Mouse (Mus musculus) G1E (cell line): Measurements from ENCODE around the gene Rasa2. TPM values are rescaled to one million over a fixed set of nuclear protein-coding genes. Genes with fewer than 3 reads are reported as not detected.
A peak's percentile ranks its signal among the peaks of the same experiment; 100 is the strongest.

Experiments used
- ATAC-seq: 2 replicates; pipeline ENCODE4 v1.8.0; 2016; ENCODE audit warnings: mild to moderate bottlenecking; ENCODE audit not compliant: insufficient number of reproducible peaks, poor library complexity, low FRiP score, severe bottlenecking; ENCODE audit errors: extremely low read depth
- DNase-seq: peaks from one replicate; pipeline ENCODE4 v3.0.0; 2012; ENCODE audit warnings: low spot score
- H3K27me3 ChIP-seq: 2 replicates; pipeline ENCODE4 v1.6.1; 2012; ENCODE audit warnings: mild to moderate bottlenecking, low read length, inconsistent platforms; ENCODE audit not compliant: insufficient read depth
- H3K36me3 ChIP-seq: replicated peaks from 2 replicates; pipeline ENCODE3; 2012; ENCODE audit warnings: mild to moderate bottlenecking, inconsistent platforms
- H3K4me1 ChIP-seq: 2 replicates; pipeline ENCODE4 v1.6.1; 2012; ENCODE audit warnings: low read depth, low read length, inconsistent platforms, mixed read lengths; ENCODE audit not compliant: insufficient read depth
- H3K4me3 ChIP-seq: 2 replicates; pipeline ENCODE4 v1.5.1; 2012; ENCODE audit warnings: low read depth, mild to moderate bottlenecking, inconsistent platforms, low read length, moderate library complexity, mixed read lengths
- H3K9me3 ChIP-seq: replicated peaks from 2 replicates; pipeline ENCODE4 v1.6.1; 2012; ENCODE audit warnings: inconsistent platforms
- CTCF ChIP-seq: IDR thresholded peaks from 2 replicates; pipeline ENCODE4 v1.5.1; 2012; ENCODE audit warnings: low read depth, low read length, inconsistent platforms, mixed read lengths
- GATA1 ChIP-seq: IDR thresholded peaks from 2 replicates; pipeline ENCODE4 v1.6.1; 2012; ENCODE audit warnings: borderline replicate concordance, low read length, inconsistent platforms, mixed read lengths
- GATA2 ChIP-seq: IDR thresholded peaks from 2 replicates; pipeline ENCODE4 v1.6.1; 2012; ENCODE audit warnings: low read depth, low read length, inconsistent platforms, borderline replicate concordance
- POLR2AphosphoS5 ChIP-seq: IDR thresholded peaks from 2 replicates; pipeline ENCODE4 v1.6.1; 2012; ENCODE audit warnings: low read depth, low read length, inconsistent platforms; ENCODE audit not compliant: insufficient replicate concordance
- TAL1 ChIP-seq: conservative IDR thresholded peaks from 2 replicates; pipeline ENCODE4 v1.6.1; 2012; ENCODE audit warnings: low read depth, low read length, inconsistent platforms, mixed read lengths
- polyA plus RNA-seq: library from polyadenylated mRNA; stranded (reverse); fragments of >175 nt; gene quantifications from 2 replicates; pipeline ENCODE4 v1.2.3, GENCODE M21; 2012
- total RNA-seq, 2 experiments: library from RNA; stranded (forward) in 1 of 2; stranded (reverse) in 1 of 2; fragments of 200-1000 nt in 1 of 2; fragments of >200 nt in 1 of 2; fragmentation: Nextera tagmentation in 1 of 2; gene quantifications; 2 replicates each; pipeline ENCODE4 v1.2.3; 2014 to 2017

Gene Rasa2
- total and polyA plus RNA-seq, 3 experiments, result 3.2 to 74.8 (median 54.9) TPM

- H3K36me3 ChIP-seq, result peaks cover 24% of the 10 kb centered on the region
- TF ChIP-seq POLR2AphosphoS5 (no peak), TAL1 (no peak), GATA1 (no peak), GATA2 (no peak), CTCF (no peak)
- ATAC-seq, result no peak
These were observed 4.4 kb downstream of the Rasa2 start for GRCm38 (mm10) chr9:96627042-96627441.

DNA sequence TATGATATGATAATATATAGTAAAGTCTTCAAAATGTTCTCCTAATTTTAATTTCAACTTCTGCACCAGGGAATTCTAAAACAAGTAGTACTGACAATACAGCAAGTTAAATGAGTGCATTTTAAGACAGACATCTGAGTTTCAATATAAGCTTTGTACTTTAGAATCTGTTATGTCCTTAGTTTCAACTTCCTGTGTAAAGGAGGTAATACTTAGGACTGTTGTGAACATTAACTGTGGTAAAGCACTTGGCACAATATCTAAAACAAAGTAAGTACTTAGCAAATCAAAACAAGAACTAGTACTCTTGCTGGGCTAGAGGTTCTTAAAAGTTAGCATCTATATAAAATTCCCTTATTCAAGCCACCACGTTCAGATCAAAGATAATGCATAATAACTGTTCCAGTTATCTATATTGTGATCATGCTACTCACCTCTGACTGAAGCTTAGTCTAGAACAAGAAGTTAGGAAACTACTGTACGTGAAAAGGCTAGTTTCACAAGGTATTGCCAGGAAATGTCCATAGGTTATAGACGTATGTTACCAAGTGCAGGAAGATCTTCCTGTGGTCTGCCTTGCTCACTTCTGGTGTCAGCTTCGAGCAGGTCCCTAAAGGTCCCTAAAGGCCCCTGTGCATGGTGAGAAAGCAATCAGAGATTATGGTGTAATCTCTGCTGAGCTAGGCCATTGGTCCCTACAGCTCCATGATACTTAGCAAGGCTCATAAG, 12.8 kb downstream of the Rasa2 start:
- Histone ChIP-seq H3K27me3 (no peaks in the 10 kb centered on the region), H3K36me3 (peaks cover 20% of the 10 kb centered on the region), H3K4me1 (peaks cover 36% of the 10 kb centered on the region), H3K4me3 (no peak overlapping the region), H3K9me3 (no peaks in the 10 kb centered on the region)
- DNase-seq (no peak), ATAC-seq (no peak)
- TF ChIP-seq POLR2AphosphoS5 (no peak), GATA2 (no peak), CTCF (no peak), TAL1 (no peak), GATA1 (no peak)

More at GRCm38 (mm10) chr9:96627042-96627441, 4.4 kb downstream of the Rasa2 start:
- H3K27me3 ChIP-seq, result no peaks in the 10 kb centered on the region
- DNase-seq, result no peak
- H3K4me3 ChIP-seq, result no peak overlapping the region
- peaks cover 51% of the 10 kb centered on the region for H3K4me1 ChIP-seq
- no peaks in the 10 kb centered on the region for H3K9me3 ChIP-seq

GRCm38 (mm10) chr9:96612297-96612696, 19.1 kb downstream of the Rasa2 start:
- TF ChIP-seq GATA1 (no peak), CTCF (no peak), GATA2 (no peak)
- 0 out of 2 replicates have a peak, but pooled peaks have one; percentile 34 for ATAC-seq
- no peak for DNase-seq
- no peaks in the 10 kb centered on the region for H3K27me3 ChIP-seq
- peaks cover 6% of the 10 kb centered on the region for H3K9me3 ChIP-seq
- peaks cover 27% of the 10 kb centered on the region for H3K4me1 ChIP-seq
- no peak overlapping the region for H3K4me3 ChIP-seq
- peaks cover 47% of the 10 kb centered on the region for H3K36me3 ChIP-seq

DNA sequence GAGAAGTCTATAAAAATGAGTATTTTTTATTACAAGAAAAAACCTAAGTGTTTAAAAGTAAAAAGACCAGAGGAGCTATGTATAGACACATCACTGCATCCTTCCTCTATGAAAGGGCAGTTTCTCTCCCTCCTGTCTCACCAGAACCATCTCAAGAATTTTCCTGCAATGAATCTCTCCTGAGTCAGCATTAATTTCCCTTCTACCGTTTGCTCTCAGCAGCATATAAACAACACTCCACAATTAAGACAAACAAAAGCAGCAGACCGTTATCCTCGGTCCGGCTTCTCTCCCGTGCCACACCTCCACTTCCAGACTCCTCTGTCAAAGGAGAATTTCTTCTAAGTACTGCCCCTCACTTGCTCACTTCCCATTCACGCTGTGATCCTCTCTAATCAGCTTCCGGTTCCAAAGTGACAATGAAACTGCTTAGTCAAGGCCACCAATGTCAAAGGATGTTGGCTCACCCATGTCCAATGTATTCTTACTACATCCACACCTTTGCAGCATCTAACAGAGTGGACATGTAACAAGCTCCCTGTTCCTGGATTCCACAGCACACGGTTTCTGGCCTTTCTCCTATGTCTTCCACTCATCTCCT, 19.6 kb downstream of the Rasa2 start:
- no peak for TF ChIP-seq GATA2
- TF ChIP-seq GATA1, result no peak
- no peak for TF ChIP-seq POLR2AphosphoS5
- no peak for TF ChIP-seq TAL1
- no peak for TF ChIP-seq CTCF
- no peaks in the 10 kb centered on the region for H3K27me3 ChIP-seq
- DNase-seq, result no peak
- H3K9me3 ChIP-seq, result peaks cover 10% of the 10 kb centered on the region
- H3K4me3 ChIP-seq, result no peak overlapping the region
- no peak for ATAC-seq
- H3K36me3 ChIP-seq, result peaks cover 52% of the 10 kb centered on the region
- H3K4me1 ChIP-seq, result peaks cover 27% of the 10 kb centered on the region

- DNase-seq (no peak), ATAC-seq (no peak)
- Histone ChIP-seq H3K27me3 (no peaks in the 10 kb centered on the region), H3K9me3 (peaks cover 12% of the 10 kb centered on the region), H3K4me3 (no peak overlapping the region), H3K36me3 (peaks cover 56% of the 10 kb centered on the region), H3K4me1 (peaks cover 27% of the 10 kb centered on the region)
- no peak for TF ChIP-seq TAL1
- no peak for TF ChIP-seq CTCF
- TF ChIP-seq POLR2AphosphoS5, result no peak
These were observed 20.6 kb downstream of the Rasa2 start for GRCm38 (mm10) chr9:96610813-96611212.

- H3K4me3 ChIP-seq, result no peak overlapping the region
- TF ChIP-seq POLR2AphosphoS5 (no peak), GATA2 (no peak), GATA1 (no peak), CTCF (no peak), TAL1 (no peak)
- DNase-seq (no peak), ATAC-seq (no peak)
- H3K9me3 ChIP-seq, result peaks cover 12% of the 10 kb centered on the region
- no peaks in the 10 kb centered on the region for H3K27me3 ChIP-seq
- H3K36me3 ChIP-seq, result peaks cover 70% of the 10 kb centered on the region
- no peaks in the 10 kb centered on the region for H3K4me1 ChIP-seq
These were observed 28.0 kb downstream of the Rasa2 start for GRCm38 (mm10) chr9:96603416-96603815.
